Mouse (Mus musculus): Measurements from ENCODE around the gene Gm47969. TPM values are rescaled to one million over a fixed set of nuclear protein-coding genes. Genes with fewer than 3 reads are reported as not detected.

Gene Gm47969
- polyA plus RNA-seq, 1 experiment from 2014 or later: not detected

- Histone ChIP-seq H3K36me3 (ENCODE audit: inconsistent target) (no peaks in the 10 kb centered on the region), H3K27ac (no peak overlapping the region), H3K4me3 (ENCODE audit: inconsistent target) (no peak overlapping the region), H3K79me2 (ENCODE audit: inconsistent target) (no peaks in the 10 kb centered on the region)
- WGBS (ENCODE audit: missing documents): 75% methylated on average over 1 of the region's 1 CpGs
Observed at GRCm38 (mm10) chr1:83058481-83058880, 13.7 kb downstream of the Gm47969 start.

GRCm38 (mm10) chr1:83059278-83059677 lies 14.5 kb downstream of the Gm47969 start, which contains the start of gene A030005K14Rik:
Gene A030005K14Rik (minus strand): TSS chr1:83059378.
- 91% methylated on average over 9 of the region's 9 CpGs for WGBS (ENCODE audit: missing documents)
- Histone ChIP-seq H3K27ac (no peak within 1 kb of the TSS), H3K4me3 (ENCODE audit: inconsistent target) (no peak within 1 kb of the TSS), H3K79me2 (ENCODE audit: inconsistent target) (no peaks in the 10 kb centered on the region), H3K36me3 (ENCODE audit: inconsistent target) (no peaks in the 10 kb centered on the region)

- H3K4me3 ChIP-seq (ENCODE audit: inconsistent target): no peak within 1 kb of the TSS
- no peaks in the 10 kb centered on the region for H3K36me3 ChIP-seq (ENCODE audit: inconsistent target)
- H3K79me2 ChIP-seq (ENCODE audit: inconsistent target): no peaks in the 10 kb centered on the region
- WGBS (ENCODE audit: missing documents): 92% methylated on average over 4 of the region's 4 CpGs
- no peak within 1 kb of the TSS for H3K27ac ChIP-seq
Observed at GRCm38 (mm10) chr1:83060643-83061042, 15.9 kb downstream of the Gm47969 start, which contains the start of gene Krtap28-13. Gene Krtap28-13 (plus strand): TSS chr1:83060930.

GRCm38 (mm10) chr1:83064851-83065250 lies 20.1 kb downstream of the Gm47969 start:
- H3K36me3 ChIP-seq (ENCODE audit: inconsistent target): no peaks in the 10 kb centered on the region
- no peak overlapping the region for H3K4me3 ChIP-seq (ENCODE audit: inconsistent target)
- H3K79me2 ChIP-seq (ENCODE audit: inconsistent target): no peaks in the 10 kb centered on the region
- no peak overlapping the region for H3K27ac ChIP-seq
- WGBS (ENCODE audit: missing documents): 13% methylated on average over 3 of the region's 3 CpGs

GRCm38 (mm10) chr1:83066577-83066976 lies 21.8 kb downstream of the Gm47969 start:
- Histone ChIP-seq H3K27ac (no peak overlapping the region), H3K79me2 (ENCODE audit: inconsistent target) (no peaks in the 10 kb centered on the region), H3K36me3 (ENCODE audit: inconsistent target) (no peaks in the 10 kb centered on the region), H3K4me3 (ENCODE audit: inconsistent target) (no peak overlapping the region)
- 95% methylated on average over 4 of the region's 4 CpGs for WGBS (ENCODE audit: missing documents)

GRCm38 (mm10) chr1:83067205-83067604 lies 22.5 kb downstream of the Gm47969 start:
- Histone ChIP-seq H3K4me3 (ENCODE audit: inconsistent target) (no peak overlapping the region), H3K27ac (no peak overlapping the region), H3K36me3 (ENCODE audit: inconsistent target) (no peaks in the 10 kb centered on the region), H3K79me2 (ENCODE audit: inconsistent target) (no peaks in the 10 kb centered on the region)
- 81% methylated on average over 10 of the region's 10 CpGs for whole genome bisulfite sequencing (ENCODE audit: missing documents)

GRCm38 (mm10) chr1:83075526-83076189 lies 30.9 kb downstream of the Gm47969 start:
- Histone ChIP-seq H3K4me3 (ENCODE audit: inconsistent target) (no peak overlapping the region), H3K79me2 (ENCODE audit: inconsistent target) (no peaks in the 10 kb centered on the region), H3K27ac (no peak overlapping the region), H3K36me3 (ENCODE audit: inconsistent target) (no peaks in the 10 kb centered on the region)
- WGBS (ENCODE audit: missing documents): 35% methylated on average over 15 of the region's 15 CpGs

GRCm38 (mm10) chr1:83076190-83076917 lies 31.6 kb downstream of the Gm47969 start:
- H3K79me2 ChIP-seq (ENCODE audit: inconsistent target): no peaks in the 10 kb centered on the region
- no peak overlapping the region for H3K4me3 ChIP-seq (ENCODE audit: inconsistent target)
- no peaks in the 10 kb centered on the region for H3K36me3 ChIP-seq (ENCODE audit: inconsistent target)
- 43% methylated on average over 11 of the region's 11 CpGs for WGBS (ENCODE audit: missing documents)
- H3K27ac ChIP-seq: no peak overlapping the region

- no peak overlapping the region for H3K4me3 ChIP-seq (ENCODE audit: inconsistent target)
- no peaks in the 10 kb centered on the region for H3K36me3 ChIP-seq (ENCODE audit: inconsistent target)
- no peak overlapping the region for H3K27ac ChIP-seq
- no peaks in the 10 kb centered on the region for H3K79me2 ChIP-seq (ENCODE audit: inconsistent target)
- 25% methylated on average over 6 of the region's 6 CpGs for WGBS (ENCODE audit: missing documents)
Observed at GRCm38 (mm10) chr1:83077016-83077415, 32.3 kb downstream of the Gm47969 start.

- H3K79me2 ChIP-seq (ENCODE audit: inconsistent target): no peaks in the 10 kb centered on the region
- no peak overlapping the region for H3K4me3 ChIP-seq (ENCODE audit: inconsistent target)
- no peaks in the 10 kb centered on the region for H3K36me3 ChIP-seq (ENCODE audit: inconsistent target)
- WGBS (ENCODE audit: missing documents): 91% methylated on average over 2 of the region's 2 CpGs
- H3K27ac ChIP-seq: no peak overlapping the region
Observed at GRCm38 (mm10) chr1:83084790-83085189, 40.1 kb downstream of the Gm47969 start.

- Histone ChIP-seq H3K27ac (no peak overlapping the region), H3K4me3 (ENCODE audit: inconsistent target) (no peak overlapping the region), H3K36me3 (ENCODE audit: inconsistent target) (no peaks in the 10 kb centered on the region), H3K79me2 (ENCODE audit: inconsistent target) (no peaks in the 10 kb centered on the region)
- WGBS (ENCODE audit: missing documents): 83% methylated on average over 3 of the region's 3 CpGs
Observed at GRCm38 (mm10) chr1:83091268-83091667, 46.5 kb downstream of the Gm47969 start.

Other genes with a start within 250 kb of the Gm47969 start
- 27.2 to 65.1 TPM (median 30.0 TPM) in 3 replicates for gene Agfg1, start 205.4 kb upstream of the Gm47969 start, polyA plus RNA-seq (2018)
- not detected in 3 replicates for gene A030005L19Rik, start 131.6 kb upstream of the Gm47969 start, polyA plus RNA-seq (2018)
- gene A030014E15Rik, start 120.0 kb upstream of the Gm47969 start, polyA plus RNA-seq (2018): not detected in 3 replicates
- not detected in 3 replicates for gene Gm6217, start 113.5 kb upstream of the Gm47969 start, polyA plus RNA-seq (2018)
- not detected in 3 replicates for gene A030003K21Rik, start 101.5 kb upstream of the Gm47969 start, polyA plus RNA-seq (2018)
- gene Gm7544, start 88.9 kb upstream of the Gm47969 start, polyA plus RNA-seq (2018): not detected in 3 replicates
- not detected in 3 replicates for gene Gm47955, start 84.6 kb upstream of the Gm47969 start, polyA plus RNA-seq (2018)
- not detected in 3 replicates for gene Gm47959, start 44.4 kb upstream of the Gm47969 start, polyA plus RNA-seq (2018)
- gene Slc19a3, start 6.5 kb upstream of the Gm47969 start, polyA plus RNA-seq (2018): not detected in 3 replicates
- gene Krtap28-10, start 2.5 kb upstream of the Gm47969 start, polyA plus RNA-seq (2018): not detected in 3 replicates
- not detected in 3 replicates for gene A030005K14Rik, start 14.4 kb downstream of the Gm47969 start, polyA plus RNA-seq (2018)
- not detected in 3 replicates for gene Krtap28-13, start 16.0 kb downstream of the Gm47969 start, polyA plus RNA-seq (2018)
- gene Ccl20, start 71.8 kb downstream of the Gm47969 start, polyA plus RNA-seq (2018): not detected in 3 replicates
- gene Daw1, start 114.8 kb downstream of the Gm47969 start, polyA plus RNA-seq (2018): not detected in 3 replicates